Mouse (Mus musculus): Measurements from ENCODE around the gene Tbx2. TPM values are rescaled to one million over a fixed set of nuclear protein-coding genes. Genes with fewer than 3 reads are reported as not detected.

Tbx2 gene
- total and polyA plus RNA-seq, 3 experiments: 0.01 TPM; not detected in 2

GRCm38 (mm10) chr11:85789750-85790149, 42.6 kb upstream of the Tbx2 start:
- TF ChIP-seq USF1 (IDR thresholded peaks at IDR 0.05; ENCODE audit: low read depth, low read length) (no peak), NELFE (IDR thresholded peaks at IDR 0.05; ENCODE audit: low read depth, low read length) (no peak), MYC (IDR thresholded peaks at IDR 0.05; ENCODE audit: low read depth, low read length) (no peak)
- no peaks in the 10 kb centered on the region for H3K27me3 ChIP-seq (ENCODE audit: control insufficient read depth in 1 of 2, insufficient read depth in 2 of 2, low read length in 2 of 2)
- no peak overlapping the region for H3K9ac ChIP-seq (ENCODE audit: control insufficient read depth, low read depth, low read length, poor library complexity, severe bottlenecking)

GRCm38 (mm10) chr11:85790267-85790666, 42.1 kb upstream of the Tbx2 start:
- Histone ChIP-seq H3K4me3 (ENCODE audit: control insufficient read depth in 1 of 2, insufficient read depth in 1 of 2, low read depth in 2 of 2, low read length in 2 of 2) (no peak overlapping the region), H3K79me2 (ENCODE audit: control insufficient read depth, insufficient read depth, low read length, poor library complexity) (no peaks in the 10 kb centered on the region), H3K27me3 (ENCODE audit: control insufficient read depth in 1 of 2, insufficient read depth in 2 of 2, low read length in 2 of 2) (no peaks in the 10 kb centered on the region), H3K36me3 (ENCODE audit: control insufficient read depth in 1 of 2, insufficient read depth in 2 of 2, low read length in 2 of 2) (no peaks in the 10 kb centered on the region), H3K4me1 (ENCODE audit: control insufficient read depth in 1 of 2, insufficient read depth in 2 of 2, low read length in 2 of 2) (no peaks in the 10 kb centered on the region), H3K9me3 (replicated peaks; ENCODE audit: insufficient read depth, low read length) (no peaks in the 10 kb centered on the region), H3K9ac (ENCODE audit: control insufficient read depth, low read depth, low read length, poor library complexity, severe bottlenecking) (no peak overlapping the region), H3K27ac (ENCODE audit: control insufficient read depth, low read depth, low read length) (no peak overlapping the region)
- peak; percentile 20 for DNase-seq (ENCODE audit: low read depth, low spot score)
- TF ChIP-seq JUND (IDR thresholded peaks at IDR 0.05; ENCODE audit: low read depth, low read length): no peak
- TF ChIP-seq MAFK (IDR thresholded peaks at IDR 0.05; ENCODE audit: borderline replicate concordance, low read depth, low read length): no peak
- no peak for TF ChIP-seq CHD2 (IDR thresholded peaks at IDR 0.05; ENCODE audit: low read length)
- TF ChIP-seq EP300 (IDR thresholded peaks at IDR 0.05; ENCODE audit: low read depth in 1 of 2, low read length in 2 of 2): no peak
- no peak for TF ChIP-seq MYC (IDR thresholded peaks at IDR 0.05; ENCODE audit: low read depth, low read length)
- no peak for TF ChIP-seq BHLHE40 (IDR thresholded peaks at IDR 0.05; ENCODE audit: borderline replicate concordance, low read depth, low read length)
- TF ChIP-seq MEF2A (IDR thresholded peaks at IDR 0.05; ENCODE audit: extremely low read depth, insufficient replicate concordance, low read depth, low read length, poor library complexity, severe bottlenecking): no peak

More at GRCm38 (mm10) chr11:85789750-85790149, 42.6 kb upstream of the Tbx2 start:
- no peak overlapping the region for H3K4me3 ChIP-seq (ENCODE audit: control insufficient read depth in 1 of 2, insufficient read depth in 1 of 2, low read depth in 2 of 2, low read length in 2 of 2)
- no peak for DNase-seq (ENCODE audit: low read depth, low spot score)
- H3K9me3 ChIP-seq (replicated peaks; ENCODE audit: insufficient read depth, low read length): no peaks in the 10 kb centered on the region
- H3K4me1 ChIP-seq (ENCODE audit: control insufficient read depth in 1 of 2, insufficient read depth in 2 of 2, low read length in 2 of 2): no peaks in the 10 kb centered on the region
- H3K27ac ChIP-seq (ENCODE audit: control insufficient read depth, low read depth, low read length): no peak overlapping the region
- no peaks in the 10 kb centered on the region for H3K79me2 ChIP-seq (ENCODE audit: control insufficient read depth, insufficient read depth, low read length, poor library complexity)
- no peaks in the 10 kb centered on the region for H3K36me3 ChIP-seq (ENCODE audit: control insufficient read depth in 1 of 2, insufficient read depth in 2 of 2, low read length in 2 of 2)

- Histone ChIP-seq H3K27ac (ENCODE audit: control insufficient read depth, low read depth, low read length) (no peak overlapping the region), H3K4me1 (ENCODE audit: control insufficient read depth in 1 of 2, insufficient read depth in 2 of 2, low read length in 2 of 2) (no peaks in the 10 kb centered on the region), H3K79me2 (ENCODE audit: control insufficient read depth, insufficient read depth, low read length, poor library complexity) (no peaks in the 10 kb centered on the region), H3K27me3 (ENCODE audit: control insufficient read depth in 1 of 2, insufficient read depth in 2 of 2, low read length in 2 of 2) (no peaks in the 10 kb centered on the region), H3K36me3 (ENCODE audit: control insufficient read depth in 1 of 2, insufficient read depth in 2 of 2, low read length in 2 of 2) (no peaks in the 10 kb centered on the region), H3K4me3 (ENCODE audit: control insufficient read depth in 1 of 2, insufficient read depth in 1 of 2, low read depth in 2 of 2, low read length in 2 of 2) (no peak overlapping the region), H3K9me3 (replicated peaks; ENCODE audit: insufficient read depth, low read length) (no peaks in the 10 kb centered on the region), H3K9ac (ENCODE audit: control insufficient read depth, low read depth, low read length, poor library complexity, severe bottlenecking) (no peak overlapping the region)
- TF ChIP-seq MAZ (IDR thresholded peaks at IDR 0.05; ENCODE audit: low read depth, low read length) (no peak), UBTF (IDR thresholded peaks at IDR 0.05; ENCODE audit: borderline replicate concordance, insufficient read depth, low read depth, low read length) (no peak), ZKSCAN1 (IDR thresholded peaks at IDR 0.05; ENCODE audit: low read depth, low read length) (no peak), USF1 (IDR thresholded peaks at IDR 0.05; ENCODE audit: low read depth, low read length) (no peak), HCFC1 (IDR thresholded peaks at IDR 0.05; ENCODE audit: low read depth, low read length) (no peak), RCOR1 (IDR thresholded peaks at IDR 0.05; ENCODE audit: low read depth, low read length) (no peak), POLR2AphosphoS2 (IDR thresholded peaks at IDR 0.05; ENCODE audit: low read length) (no peak), TBP (IDR thresholded peaks at IDR 0.05; ENCODE audit: low read depth, low read length) (no peak), CTCF (IDR thresholded peaks at IDR 0.05 in 2 of 3, conservative IDR thresholded peaks at IDR 0.05 in 1 of 3; ENCODE audit: control insufficient read depth in 1 of 3, insufficient read depth in 1 of 3, low read depth in 2 of 3, low read length in 3 of 3, poor library complexity in 1 of 3, severe bottlenecking in 1 of 3) (no peak), NRF1 (IDR thresholded peaks at IDR 0.05; ENCODE audit: insufficient read depth, low read depth, low read length, poor library complexity, severe bottlenecking) (no peak), JUND (IDR thresholded peaks at IDR 0.05; ENCODE audit: low read depth, low read length) (no peak), TCF12 (IDR thresholded peaks at IDR 0.05; ENCODE audit: low read depth, low read length) (no peak), CHD2 (IDR thresholded peaks at IDR 0.05; ENCODE audit: low read length) (no peak), KAT2A (conservative IDR thresholded peaks at IDR 0.05; ENCODE audit: low read depth, low read length) (no peak), ZMIZ1 (IDR thresholded peaks at IDR 0.05; ENCODE audit: low read depth, low read length) (no peak), ETS1 (IDR thresholded peaks at IDR 0.05; ENCODE audit: low read depth, low read length) (no peak)
- no peak for DNase-seq (ENCODE audit: low read depth, low spot score)
These were observed 41.1 kb upstream of the Tbx2 start for GRCm38 (mm10) chr11:85791212-85791611.

All from MEL (cell line).